In genomic region chr6:121026019-121026584, GRCm38 (mm10) we compare ENCODE assay signal across 21 mouse cellular contexts.
DNase-seq lines count a peak whose midpoint lies in the region; ATAC-seq and TF ChIP-seq lines count a peak whose summit lies in the region.
"Had no signal": no experiment of that assay in that cellular context is flagged by ENCODE, and none has a peak within 500 bp of the region (broad histone marks: within the 10 kb centered on the region; RNA-seq: fewer than 3 reads in every experiment).

No protein-coding gene starts in this region.

- H3K27me3 ChIP-seq in cerebellum, adult 2 months (ENCODE audit: control insufficient read depth, insufficient read depth, low read length): no peaks in the 10 kb centered on the region
- no peaks in the 10 kb centered on the region for H3K27me3 ChIP-seq in midbrain, embryonic 10.5 days (ENCODE audit: low read depth, poor library complexity, severe bottlenecking)
- H3K27me3 ChIP-seq in midbrain, embryonic 16.5 days (ENCODE audit: control insufficient read depth, insufficient read depth, low read depth, low read length): no peaks in the 10 kb centered on the region
- no peaks in the 10 kb centered on the region for H3K27me3 ChIP-seq in limb, embryonic 11.5 days (ENCODE audit: control insufficient read depth, insufficient read depth, low read length)
- no peaks in the 10 kb centered on the region for H3K27me3 ChIP-seq in liver, postnatal 0 days (ENCODE audit: insufficient read depth, low read length)
- H3K27me3 ChIP-seq: embryonic facial prominence, embryonic 12.5 days; forebrain, embryonic 13.5 days had no signal

- no peak overlapping the region for H3K4me3 ChIP-seq in cerebellum, adult 2 months (replicated peaks; ENCODE audit: insufficient read depth, low read depth, low read length)
- no peak overlapping the region for H3K4me3 ChIP-seq in midbrain, embryonic 10.5 days
- H3K4me3 ChIP-seq in midbrain, embryonic 16.5 days (ENCODE audit: low read depth, low read length): no peak overlapping the region
- H3K4me3 ChIP-seq in limb, embryonic 11.5 days (ENCODE audit: low read depth, low read length): no peak overlapping the region
- H3K4me3 ChIP-seq in liver, postnatal 0 days (ENCODE audit: low read depth, low read length): no peak overlapping the region
- H3K4me3 ChIP-seq: embryonic facial prominence, embryonic 12.5 days; erythroblast, embryonic 14.5 days; forebrain, embryonic 13.5 days had no signal

- peak overlapping the region; percentile 26; the same call in 1 of the 2 replicates for H3K27ac ChIP-seq in cerebellum, adult 2 months (ENCODE audit: insufficient read depth, low read length)
- H3K27ac ChIP-seq in midbrain, embryonic 10.5 days (replicated peaks): no peak overlapping the region
- H3K27ac ChIP-seq in midbrain, embryonic 16.5 days (ENCODE audit: low read length): no peak overlapping the region; the same call in 1 of the 2 replicates
- no peak overlapping the region for H3K27ac ChIP-seq in limb, embryonic 11.5 days (replicated peaks; ENCODE audit: low read depth, low read length)
- H3K27ac ChIP-seq in liver, postnatal 0 days (ENCODE audit: low read depth): no peak overlapping the region
- H3K27ac ChIP-seq: embryonic facial prominence, embryonic 12.5 days; forebrain, embryonic 13.5 days had no signal

- WGBS in cerebellum, adult 2 months: 37% methylated on average over 10 of the region's 10 CpGs
- 49% methylated on average over 10 of the region's 10 CpGs for WGBS in midbrain, embryonic 10.5 days
- WGBS in midbrain, embryonic 16.5 days: 36% methylated on average over 10 of the region's 10 CpGs
- WGBS in limb, embryonic 11.5 days: 34% methylated on average over 10 of the region's 10 CpGs
- WGBS in liver, postnatal 0 days (ENCODE audit: insufficient replicate concordance): 82% methylated on average over 10 of the region's 10 CpGs

- no peak for TF ChIP-seq POLR2A in cerebellum, adult 2 months (IDR thresholded peaks at IDR 0.05; ENCODE audit: borderline replicate concordance, insufficient read depth, low read length)

- no peaks in the 10 kb centered on the region for H3K9me3 ChIP-seq in midbrain, embryonic 10.5 days (replicated peaks)
- H3K9me3 ChIP-seq in midbrain, embryonic 16.5 days (replicated peaks; ENCODE audit: control insufficient read depth, low read length, poor library complexity, severe bottlenecking): no peaks in the 10 kb centered on the region
- no peaks in the 10 kb centered on the region for H3K9me3 ChIP-seq in limb, embryonic 11.5 days (ENCODE audit: control insufficient read depth, low read length)
- no peaks in the 10 kb centered on the region for H3K9me3 ChIP-seq in liver, postnatal 0 days (ENCODE audit: low read length)
- H3K9me3 ChIP-seq: embryonic facial prominence, embryonic 12.5 days; forebrain, embryonic 13.5 days had no signal

- no peak overlapping the region for H3K4me2 ChIP-seq in midbrain, embryonic 16.5 days (ENCODE audit: low read length)
- no peak overlapping the region for H3K4me2 ChIP-seq in limb, embryonic 11.5 days (ENCODE audit: low read depth, severe bottlenecking)
- no peak overlapping the region for H3K4me2 ChIP-seq in liver, postnatal 0 days (ENCODE audit: low read depth, low read length)
- H3K4me2 ChIP-seq: embryonic facial prominence, embryonic 12.5 days; forebrain, embryonic 13.5 days; liver, embryonic 11.5 days had no signal

- no peak for TF ChIP-seq CTCF in cerebellum, adult 2 months (IDR thresholded peaks at IDR 0.05; ENCODE audit: borderline replicate concordance, insufficient read depth, low read depth, low read length)
- no peak for TF ChIP-seq CTCF in liver, postnatal 0 days (IDR thresholded peaks at IDR 0.05; ENCODE audit: low read depth)

- H3K4me1 ChIP-seq in cerebellum, adult 2 months (ENCODE audit: control insufficient read depth, insufficient read depth, low read length): peaks cover 36% of the 10 kb centered on the region
- H3K4me1 ChIP-seq in midbrain, embryonic 10.5 days: peaks cover 29% of the 10 kb centered on the region
- H3K4me1 ChIP-seq in midbrain, embryonic 16.5 days (ENCODE audit: control insufficient read depth, insufficient read depth, low read length): peaks cover 7% of the 10 kb centered on the region; the same call in 1 of the 2 replicates
- 0 out of 2 replicates have a peak, but pooled peaks cover 7% of the 10 kb centered on the region for H3K4me1 ChIP-seq in limb, embryonic 11.5 days (ENCODE audit: control insufficient read depth, insufficient read depth, low read length)
- H3K4me1 ChIP-seq in liver, postnatal 0 days (ENCODE audit: insufficient read depth): no peaks in the 10 kb centered on the region

- no peak overlapping the region for H3K9ac ChIP-seq in midbrain, embryonic 16.5 days (ENCODE audit: low read depth, low read length)
- H3K9ac ChIP-seq in limb, embryonic 11.5 days (ENCODE audit: low read length): no peak overlapping the region
- H3K9ac ChIP-seq in liver, postnatal 0 days (replicated peaks): no peak overlapping the region
- H3K9ac ChIP-seq: embryonic facial prominence, embryonic 12.5 days; forebrain, embryonic 13.5 days had no signal

- no peak; the same call in 1 of the 2 replicates for ATAC-seq in midbrain, embryonic 16.5 days
- 0 out of 2 replicates have a peak, but pooled peaks have one; percentile 48 for ATAC-seq in limb, embryonic 11.5 days (ENCODE audit: insufficient number of reproducible peaks, low FRiP score, low TSS enrichment, low read depth)
- no peak for ATAC-seq in liver, postnatal 0 days
- ATAC-seq: activated CD4-positive, CD25-positive, alpha-beta regulatory T cell, adult 4 months; forebrain, embryonic 13.5 days had no signal

- DNase-seq in cerebellum, adult 2 months: no peak
- no peak for DNase-seq in cerebellum, adult 11-12 months
- DNase-seq in midbrain, embryonic 10.5 days (ENCODE audit: low spot score): peak; percentile 23
- DNase-seq in limb, embryonic 11.5 days (ENCODE audit: low spot score): peak; percentile 36
- DNase-seq in retina, embryonic 14.5 days (ENCODE audit: low spot score): peak; percentile 22
- DNase-seq in liver, postnatal 0 days: no peak
- no peak for DNase-seq in thymus, postnatal 0 days (ENCODE audit: low spot score)
- DNase-seq: adrenal gland, postnatal 10 days; gastrocnemius, postnatal 14 days; heart, adult 18-20 months; heart, postnatal 36 days; lung, adult 2 months; lung, postnatal 4 days; right cerebral cortex, postnatal 25 days; thymus, adult 2 months had no signal

- H3K36me3 ChIP-seq in midbrain, embryonic 10.5 days: peaks cover 71% of the 10 kb centered on the region
- peaks cover 51% of the 10 kb centered on the region for H3K36me3 ChIP-seq in midbrain, embryonic 16.5 days (ENCODE audit: control insufficient read depth, insufficient read depth, low read length)
- peaks cover 11% of the 10 kb centered on the region; the same call in 1 of the 2 replicates for H3K36me3 ChIP-seq in limb, embryonic 11.5 days (ENCODE audit: control insufficient read depth, insufficient read depth, low read length)
- peaks cover 65% of the 10 kb centered on the region for H3K36me3 ChIP-seq in liver, postnatal 0 days (replicated peaks; ENCODE audit: insufficient read depth, low read length)

- no peak for TF ChIP-seq EP300 in liver, postnatal 0 days (IDR thresholded peaks at IDR 0.05; ENCODE audit: low read depth)

Comparison
In these comparisons a context has a peak if more than half of its experiments do, and no peak if none do; other contexts are left out.
1. DNase-seq: peak in midbrain, embryonic 10.5 days (single experiment), limb, embryonic 11.5 days (single experiment) and retina, embryonic 14.5 days (single experiment); none in cerebellum, adult 2 months (0 of 2), cerebellum, adult 11-12 months (single experiment), liver, postnatal 0 days (single experiment) and thymus, postnatal 0 days (single experiment).